Mouse (Mus musculus) CH12.LX (cell line): ENCODE measurements around the gene B3gat3.

ENCODE experiments used
- BHLHE40 ChIP-seq: IDR thresholded peaks from 2 replicates; pipeline ENCODE4 v1.6.1; 2011; ENCODE audit warnings: mild to moderate bottlenecking, low read depth, low read length, improper control_type of control experiment
- CTCF ChIP-seq, 2 experiments: IDR thresholded peaks in 1 of 2; conservative IDR thresholded peaks in 1 of 2; 2 replicates each; pipeline ENCODE4 v1.5.1; 2011 to 2012; ENCODE audit warnings: low read depth in 2 of 2, low read length in 2 of 2, improper control_type of control experiment in 1 of 2, inconsistent platforms in 1 of 2, mild to moderate bottlenecking in 1 of 2, moderate library complexity in 1 of 2
- MAFK ChIP-seq: IDR thresholded peaks from 2 replicates; pipeline ENCODE4 v1.6.1; 2011; ENCODE audit warnings: low read length, improper control_type of control experiment; ENCODE audit not compliant: insufficient replicate concordance
- MXI1 ChIP-seq: IDR thresholded peaks from 2 replicates; pipeline ENCODE4 v1.6.1; 2011; ENCODE audit warnings: mild to moderate bottlenecking, low read depth, low read length, improper control_type of control experiment
- NRF1 ChIP-seq: IDR thresholded peaks from 2 replicates; pipeline ENCODE4 v1.6.1; 2014; ENCODE audit warnings: low read depth, mild to moderate bottlenecking, inconsistent platforms, low read length, improper control_type of control experiment, moderate library complexity
- POLR2A ChIP-seq: IDR thresholded peaks from 2 replicates; pipeline ENCODE4 v1.6.1; 2011; ENCODE audit warnings: low read depth, mild to moderate bottlenecking, improper control_type of control experiment, low read length
- RCOR1 ChIP-seq: conservative IDR thresholded peaks from 2 replicates; pipeline ENCODE4 v1.6.1; 2012; ENCODE audit warnings: low read depth, mild to moderate bottlenecking, inconsistent platforms, low read length, improper control_type of control experiment
- UBTF ChIP-seq: IDR thresholded peaks from 2 replicates; pipeline ENCODE4 v1.6.1; 2012; ENCODE audit warnings: low read depth, mild to moderate bottlenecking, inconsistent platforms, low read length, improper control_type of control experiment, moderate library complexity

DNA sequence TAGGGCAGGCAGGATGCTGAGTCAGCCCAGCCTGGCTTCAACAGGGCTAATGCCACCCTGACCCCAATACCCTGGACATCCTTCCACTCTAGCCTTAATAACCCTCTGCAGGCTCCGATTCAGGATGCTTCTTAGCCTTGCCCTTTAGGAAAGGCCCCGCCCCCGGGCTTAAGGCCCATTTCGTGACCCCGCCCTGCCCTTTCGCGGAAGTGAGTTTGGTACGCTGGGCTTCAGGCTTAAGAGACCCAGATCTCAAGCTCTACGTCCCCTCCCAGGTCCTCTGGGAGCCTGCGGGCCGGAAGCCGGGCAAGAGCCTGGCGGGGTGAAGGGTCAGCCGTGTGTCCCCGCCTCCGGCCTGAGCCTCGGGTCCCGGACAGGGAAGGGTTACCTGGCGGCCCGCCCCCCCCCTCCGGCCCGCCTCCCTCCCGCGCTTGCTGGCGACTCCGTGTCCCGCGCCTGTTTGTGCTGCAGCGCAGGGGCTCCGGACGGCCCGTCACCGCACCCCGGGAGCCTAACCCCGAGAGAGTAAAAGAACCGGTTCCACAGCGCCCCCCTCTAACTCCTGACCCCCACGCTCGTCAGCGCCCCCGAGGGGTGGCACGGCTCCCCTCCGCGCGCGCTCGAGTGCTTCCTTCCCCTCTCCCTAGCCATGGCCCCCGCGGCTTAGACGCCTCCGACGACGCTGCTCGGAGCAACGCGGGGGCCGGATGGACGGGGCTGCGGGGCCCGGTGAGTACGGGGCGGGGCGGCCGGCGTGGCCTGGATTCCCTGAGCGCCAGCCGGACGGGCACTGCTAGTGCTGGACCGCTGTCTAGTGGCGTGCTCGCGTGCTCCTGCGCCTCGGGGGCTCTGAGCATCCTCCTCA, 9.3 kb downstream of the B3gat3 start, which contains the start of the genes Rom1 and Eml3:
- no peak for TF ChIP-seq MAFK
- peak in 1 of 2 experiments; percentile 78; a peak in 2 of 4 replicates for TF ChIP-seq CTCF (conservative IDR thresholded peaks at IDR 0.05 in 1 of 2, IDR thresholded peaks at IDR 0.05 in 1 of 2; ENCODE audit: low read depth in 2 of 2, low read length in 2 of 2)
- peak; percentile 68; the same call in 1 of the 2 replicates for TF ChIP-seq UBTF
- no peak for TF ChIP-seq BHLHE40
- TF ChIP-seq POLR2A: peak; percentile 62; the same call in 1 of the 2 replicates
- no peak for TF ChIP-seq RCOR1
- TF ChIP-seq NRF1: peak; percentile 35; the same call in 1 of the 2 replicates
- TF ChIP-seq MXI1: peak; percentile 75
